Mouse (Mus musculus) spleen, adult 2 months (tissue): ENCODE data around the gene I830077J02Rik.

Source experiments
- CTCF ChIP-seq: fragments of 200-500 bp; IDR thresholded peaks from 2 replicates; pipeline ENCODE4 v1.5.1; 2011; ENCODE audit warnings: mild to moderate bottlenecking, inconsistent platforms; ENCODE audit not compliant: insufficient read depth, insufficient read length, insufficient replicate concordance; ENCODE audit errors: extremely low read depth
- POLR2A ChIP-seq: fragments of 200-500 bp; IDR thresholded peaks from 2 replicates; pipeline ENCODE4 v1.6.1; 2011; ENCODE audit warnings: low read depth, low read length, inconsistent platforms

GRCm38 (mm10) chr3:105957235-105957634 lies 24.8 kb upstream of the I830077J02Rik start:
- TF ChIP-seq POLR2A: no peak
- no peak for TF ChIP-seq CTCF
